Mouse (Mus musculus) testis, adult 2 months (tissue): Measurements from ENCODE around the gene Ppp1r8. TPM values are rescaled to one million over a fixed set of nuclear protein-coding genes. Genes with fewer than 3 reads are reported as not detected.
A peak's percentile ranks its signal among the peaks of the same experiment; 100 is the strongest.

Source experiments
- H3K27ac ChIP-seq: fragments of 200-500 bp; 2 replicates; pipeline ENCODE4 v1.5.1; 2012; ENCODE audit warnings: low read depth, low read length; ENCODE audit not compliant: control insufficient read depth, insufficient read depth
- H3K27me3 ChIP-seq: fragments of 200-500 bp; 2 replicates; pipeline ENCODE4 v1.6.1; 2012; ENCODE audit warnings: mild to moderate bottlenecking, low read length, moderate library complexity; ENCODE audit not compliant: control insufficient read depth, insufficient read depth
- H3K36me3 ChIP-seq: fragments of 200-500 bp; 2 replicates; pipeline ENCODE4 v1.6.1; 2012; ENCODE audit warnings: mild to moderate bottlenecking, low read length; ENCODE audit not compliant: control insufficient read depth, insufficient read depth
- H3K4me1 ChIP-seq: fragments of 200-500 bp; 2 replicates; pipeline ENCODE4 v1.6.1; 2012; ENCODE audit warnings: low read length; ENCODE audit not compliant: control insufficient read depth, insufficient read depth
- H3K4me3 ChIP-seq: fragments of 200-500 bp; 2 replicates; pipeline ENCODE4 v1.5.1; 2012; ENCODE audit warnings: low read depth, mild to moderate bottlenecking, low read length, moderate library complexity, mixed read lengths; ENCODE audit not compliant: control insufficient read depth
- CTCF ChIP-seq: fragments of 200-500 bp; IDR thresholded peaks from 2 replicates; pipeline ENCODE4 v1.5.1; 2012; ENCODE audit warnings: low read depth, mild to moderate bottlenecking, inconsistent platforms, low read length, moderate library complexity; ENCODE audit not compliant: control insufficient read depth, insufficient read depth, insufficient replicate concordance
- POLR2A ChIP-seq: fragments of 200-500 bp; IDR thresholded peaks from 2 replicates; pipeline ENCODE4 v1.6.1; 2012; ENCODE audit warnings: low read depth, mild to moderate bottlenecking, inconsistent platforms, low read length, moderate library complexity; ENCODE audit not compliant: control insufficient read depth
- polyA plus RNA-seq: library from polyadenylated mRNA; depleted of rRNA; stranded (reverse); fragments of >200 nt; gene quantifications from 2 replicates; pipeline ENCODE4 v1.2.3, GENCODE M21; 2012

Ppp1r8 gene
- polyA plus RNA-seq, 1 experiment = 21.6 TPM

GRCm38 (mm10) chr4:132805599-132806197 is 37.3 kb downstream of the Ppp1r8 start:
- H3K27ac ChIP-seq = no peak overlapping the region
- no peak overlapping the region for H3K4me3 ChIP-seq

GRCm38 (mm10) chr4:132805146-132805545 is 37.8 kb downstream of the Ppp1r8 start:
- TF ChIP-seq CTCF (no peak), POLR2A (no peak)
- Histone ChIP-seq H3K27me3 (no peaks in the 10 kb centered on the region), H3K27ac (no peak overlapping the region), H3K4me1 (peaks cover 2% of the 10 kb centered on the region; the same call in 1 of the 2 replicates), H3K36me3 (no peaks in the 10 kb centered on the region), H3K4me3 (no peak overlapping the region)

More at GRCm38 (mm10) chr4:132805599-132806197, 37.3 kb downstream of the Ppp1r8 start:
- peaks cover 2% of the 10 kb centered on the region; the same call in 1 of the 2 replicates for H3K4me1 ChIP-seq
- TF ChIP-seq POLR2A = no peak
- no peak for TF ChIP-seq CTCF
- H3K27me3 ChIP-seq = no peaks in the 10 kb centered on the region
- H3K36me3 ChIP-seq = no peaks in the 10 kb centered on the region

- H3K4me3 ChIP-seq = no peak overlapping the region
- H3K27ac ChIP-seq = no peak overlapping the region
- H3K4me1 ChIP-seq = peaks cover 2% of the 10 kb centered on the region; the same call in 1 of the 2 replicates
- no peaks in the 10 kb centered on the region for H3K36me3 ChIP-seq
- H3K27me3 ChIP-seq = no peaks in the 10 kb centered on the region
- TF ChIP-seq CTCF (no peak), POLR2A (no peak)
Observed at GRCm38 (mm10) chr4:132804331-132804730, 38.6 kb downstream of the Ppp1r8 start.

GRCm38 (mm10) chr4:132803876-132804275 is 39.1 kb downstream of the Ppp1r8 start:
- no peak overlapping the region for H3K4me3 ChIP-seq
- H3K36me3 ChIP-seq = no peaks in the 10 kb centered on the region
- H3K27ac ChIP-seq = no peak overlapping the region
- TF ChIP-seq POLR2A = no peak
- peaks cover 2% of the 10 kb centered on the region; the same call in 1 of the 2 replicates for H3K4me1 ChIP-seq
- H3K27me3 ChIP-seq = no peaks in the 10 kb centered on the region

- H3K27me3 ChIP-seq = no peaks in the 10 kb centered on the region
- H3K27ac ChIP-seq = no peak overlapping the region
- TF ChIP-seq POLR2A = no peak
- TF ChIP-seq CTCF = no peak
- no peaks in the 10 kb centered on the region for H3K36me3 ChIP-seq
- H3K4me3 ChIP-seq = no peak overlapping the region
- peaks cover 2% of the 10 kb centered on the region; the same call in 1 of the 2 replicates for H3K4me1 ChIP-seq
Observed at GRCm38 (mm10) chr4:132803212-132803611, 39.8 kb downstream of the Ppp1r8 start.

- no peak overlapping the region for H3K27ac ChIP-seq
- H3K4me3 ChIP-seq = peak overlapping the region; percentile 32; the same call in 1 of the 2 replicates
- no peaks in the 10 kb centered on the region for H3K36me3 ChIP-seq
- peaks cover 2% of the 10 kb centered on the region; the same call in 1 of the 2 replicates for H3K4me1 ChIP-seq
- TF ChIP-seq CTCF = no peak
- no peak for TF ChIP-seq POLR2A
- no peaks in the 10 kb centered on the region for H3K27me3 ChIP-seq
Observed at GRCm38 (mm10) chr4:132802171-132802637, 40.8 kb downstream of the Ppp1r8 start.

- Histone ChIP-seq H3K36me3 (no peaks in the 10 kb centered on the region), H3K4me3 (peak overlapping the region; percentile 32; the same call in 1 of the 2 replicates), H3K4me1 (peaks cover 2% of the 10 kb centered on the region; the same call in 1 of the 2 replicates), H3K27me3 (no peaks in the 10 kb centered on the region), H3K27ac (no peak overlapping the region)
- TF ChIP-seq CTCF (no peak), POLR2A (no peak)
Observed at GRCm38 (mm10) chr4:132801176-132802077, 41.5 kb downstream of the Ppp1r8 start.
